Mouse (Mus musculus): ENCODE data around the gene Ccm2l.

Ccm2l gene

DNA sequence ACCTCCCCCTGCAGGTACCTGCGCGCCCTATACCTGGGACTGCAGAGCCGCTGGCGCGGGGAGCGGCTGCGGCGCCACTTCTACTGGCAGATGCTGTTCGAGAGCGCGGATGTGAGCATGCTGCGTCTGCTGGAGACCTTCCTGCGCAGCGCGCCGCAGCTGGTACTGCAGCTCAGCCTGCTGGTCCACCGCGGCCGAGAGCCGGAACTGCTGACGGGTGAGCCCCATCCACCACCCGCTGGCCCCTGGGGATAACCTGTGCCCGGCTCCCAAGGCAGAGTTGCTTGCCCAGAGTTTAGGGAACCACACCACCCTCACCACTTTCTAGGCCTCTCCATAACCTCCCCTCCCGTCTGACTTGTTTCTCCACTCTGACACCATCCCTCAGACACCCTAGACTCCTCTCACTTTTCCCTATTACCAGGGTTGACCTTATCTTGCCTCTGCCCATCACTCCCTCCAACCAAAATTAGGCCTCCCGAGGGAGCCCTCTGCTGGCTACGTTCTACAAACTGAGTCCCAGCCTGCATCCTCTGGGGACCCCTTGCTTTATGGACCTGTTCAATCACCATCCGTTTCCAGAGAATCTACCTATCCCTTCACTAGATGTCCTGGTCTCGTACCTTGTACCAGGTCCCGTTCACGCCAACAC lies 12.9 kb upstream of the Ccm2l start:
- DNase-seq (ENCODE audit: low read depth), result no peak

GRCm38 (mm10) chr2:153053896-153054295 lies 11.9 kb upstream of the Ccm2l start:
- DNase-seq (ENCODE audit: low read depth), result no peak

GRCm38 (mm10) chr2:153055270-153055920 lies 10.4 kb upstream of the Ccm2l start:
- DNase-seq (ENCODE audit: low read depth), result no peak

- DNase-seq (ENCODE audit: low read depth), result no peak
Observed at GRCm38 (mm10) chr2:153058365-153058764, 7.4 kb upstream of the Ccm2l start.

DNA sequence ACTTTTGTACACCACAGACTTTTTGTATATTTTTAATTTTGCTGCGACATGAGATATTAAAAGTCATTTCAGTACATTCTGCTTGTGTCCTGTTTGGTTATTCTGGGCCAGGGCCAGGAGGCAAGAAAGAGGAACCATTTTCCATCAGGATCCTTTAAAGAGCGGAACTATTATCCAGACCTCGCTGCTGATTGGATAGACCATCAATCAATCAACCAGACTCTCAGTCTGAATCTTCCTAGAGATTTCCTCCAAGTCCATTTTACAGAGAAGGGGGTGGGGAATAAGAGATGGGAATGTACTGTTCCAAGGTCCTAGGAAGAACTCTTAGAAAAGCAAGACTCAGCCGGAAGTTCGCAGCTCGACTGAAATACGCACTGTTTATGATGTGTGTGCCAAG lies 5.5 kb upstream of the Ccm2l start:
- DNase-seq (ENCODE audit: low read depth), result no peak

DNA sequence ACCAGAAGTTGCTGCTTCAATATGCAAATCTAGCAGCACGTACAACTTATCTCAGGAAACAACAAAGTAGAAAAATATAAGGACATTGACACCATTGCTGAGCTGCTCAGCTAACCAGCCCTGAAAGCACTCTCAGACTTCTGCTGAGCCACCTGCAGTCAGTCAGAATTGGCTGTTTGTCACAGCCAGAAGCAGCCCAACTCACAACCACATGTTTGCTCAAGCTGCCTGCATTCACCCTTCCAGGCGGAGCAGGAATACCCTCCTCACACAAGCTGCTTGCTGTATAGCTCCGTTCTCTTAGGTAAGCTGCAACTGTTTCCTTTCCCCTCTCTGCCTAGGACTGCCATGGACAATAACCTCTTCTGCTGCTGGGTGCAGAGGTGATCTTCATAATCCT lies 2.4 kb upstream of the Ccm2l start:
- peak; percentile 5 for DNase-seq (ENCODE audit: low read depth)

DNA sequence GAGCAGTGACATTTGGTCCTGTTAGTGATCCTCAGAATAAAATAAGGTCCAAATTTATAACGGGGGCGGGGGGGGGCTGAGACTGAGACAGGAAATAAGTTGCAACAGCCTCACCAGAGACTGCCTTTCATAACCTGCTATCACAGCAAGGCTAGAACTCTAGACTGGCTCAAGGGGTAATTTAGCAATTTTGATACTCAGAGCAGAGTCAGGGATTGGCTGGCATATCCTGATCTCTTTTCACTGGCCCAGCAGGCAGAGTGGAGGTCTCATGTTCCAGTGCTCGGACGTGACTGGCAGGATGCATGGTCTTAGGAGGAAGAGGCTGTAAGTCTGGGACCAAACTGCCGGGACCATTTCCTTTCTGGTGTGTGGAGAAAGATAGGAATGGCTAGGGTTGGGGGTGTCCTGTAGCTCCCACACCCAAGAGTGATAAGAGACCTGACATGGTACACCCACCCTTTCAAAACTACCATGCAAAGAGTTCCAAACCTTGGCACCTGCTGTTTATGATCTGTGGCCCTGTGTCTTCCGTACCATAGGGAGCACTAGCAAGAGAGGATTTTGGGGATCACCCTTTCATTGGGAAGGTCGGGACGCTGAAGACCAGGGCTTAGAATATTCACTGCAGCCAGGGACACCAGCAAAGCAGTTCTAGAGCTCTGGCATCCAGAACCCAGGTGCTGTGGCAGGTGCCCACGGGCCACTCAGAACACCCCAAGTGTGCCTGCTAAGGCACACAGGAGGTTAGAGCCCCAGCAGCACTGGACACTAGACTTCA lies 1.4 kb upstream of the Ccm2l start:
- no peak for DNase-seq (ENCODE audit: low read depth)

DNA sequence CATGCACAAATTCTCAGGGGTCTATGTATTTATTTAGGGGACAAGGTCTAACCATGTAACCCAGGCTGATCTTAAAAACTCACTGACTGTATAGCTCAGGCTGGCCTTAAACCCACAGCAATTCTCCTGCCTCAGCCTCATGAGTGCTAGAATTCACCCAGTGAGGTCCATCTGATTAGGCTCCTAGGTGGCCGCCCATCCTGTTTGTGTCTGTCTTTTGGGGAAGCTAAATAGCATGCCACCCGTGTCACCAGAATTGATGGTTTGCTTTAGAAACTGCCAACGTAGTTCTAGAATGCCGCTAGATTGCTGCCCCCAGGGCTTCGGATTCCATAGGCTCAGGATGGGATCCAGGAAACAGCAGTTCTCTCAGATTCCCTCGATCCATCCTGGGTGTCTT lies 1.2 kb downstream of the Ccm2l start:
- DNase-seq (ENCODE audit: low read depth), result no peak

- no peak for DNase-seq (ENCODE audit: low read depth)
Observed at GRCm38 (mm10) chr2:153070762-153071490, 5.2 kb downstream of the Ccm2l start.

- DNase-seq (ENCODE audit: low read depth), result no peak
Observed at GRCm38 (mm10) chr2:153071491-153072184, 5.9 kb downstream of the Ccm2l start.

DNA sequence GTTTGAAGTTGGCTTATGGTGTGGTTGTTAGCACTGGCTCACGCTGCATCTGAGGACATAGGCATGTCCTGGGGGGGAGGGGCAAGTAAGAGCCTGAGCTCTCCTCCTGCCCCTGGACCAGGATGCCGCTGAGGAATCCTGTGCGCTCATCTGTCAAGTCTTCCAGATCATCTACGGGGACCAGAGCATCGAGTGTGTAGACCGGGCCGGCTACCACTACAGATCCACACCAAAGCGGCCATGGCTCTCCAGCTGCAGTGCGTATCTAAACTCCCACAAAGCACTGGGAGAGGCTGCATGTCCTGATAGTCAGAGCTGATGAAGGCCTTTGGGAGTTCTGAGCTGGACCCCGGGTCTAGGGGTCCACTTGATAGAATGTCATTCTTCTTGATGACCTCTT lies 8.9 kb downstream of the Ccm2l start:
- DNase-seq (ENCODE audit: low read depth), result no peak

DNA sequence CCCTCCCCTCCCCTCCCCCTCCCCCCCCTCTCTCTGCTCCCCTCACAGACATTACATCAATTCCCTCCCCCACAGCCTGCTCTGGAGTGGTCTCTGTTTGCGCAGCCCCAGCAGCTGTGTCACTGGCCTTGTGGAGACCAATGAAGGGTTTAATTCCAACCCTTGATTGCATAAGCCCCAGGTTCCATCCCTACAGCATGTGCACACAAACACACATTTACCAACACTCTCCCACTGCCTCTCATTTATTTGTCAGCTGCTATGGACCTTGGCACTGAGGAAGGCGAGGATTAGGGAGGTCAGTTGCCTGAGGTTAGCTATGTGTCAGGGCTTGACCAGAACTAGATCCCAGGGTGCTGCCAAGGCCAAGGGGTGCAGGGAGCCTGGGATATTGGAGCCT lies 10.2 kb downstream of the Ccm2l start:
- DNase-seq (ENCODE audit: low read depth), result no peak

GRCm38 (mm10) chr2:153080841-153081523 lies 15.2 kb downstream of the Ccm2l start:
- DNase-seq (ENCODE audit: low read depth), result peak; percentile 95

GRCm38 (mm10) chr2:153081866-153082265 lies 16.1 kb downstream of the Ccm2l start:
- DNase-seq (ENCODE audit: low read depth), result no peak

GRCm38 (mm10) chr2:153083275-153083674 lies 17.5 kb downstream of the Ccm2l start:
- no peak for DNase-seq (ENCODE audit: low read depth)

- DNase-seq (ENCODE audit: low read depth), result no peak
Observed at GRCm38 (mm10) chr2:153083824-153084223, 18.1 kb downstream of the Ccm2l start.

GRCm38 (mm10) chr2:153084261-153084976 lies 18.7 kb downstream of the Ccm2l start:
- no peak for DNase-seq (ENCODE audit: low read depth)

DNA sequence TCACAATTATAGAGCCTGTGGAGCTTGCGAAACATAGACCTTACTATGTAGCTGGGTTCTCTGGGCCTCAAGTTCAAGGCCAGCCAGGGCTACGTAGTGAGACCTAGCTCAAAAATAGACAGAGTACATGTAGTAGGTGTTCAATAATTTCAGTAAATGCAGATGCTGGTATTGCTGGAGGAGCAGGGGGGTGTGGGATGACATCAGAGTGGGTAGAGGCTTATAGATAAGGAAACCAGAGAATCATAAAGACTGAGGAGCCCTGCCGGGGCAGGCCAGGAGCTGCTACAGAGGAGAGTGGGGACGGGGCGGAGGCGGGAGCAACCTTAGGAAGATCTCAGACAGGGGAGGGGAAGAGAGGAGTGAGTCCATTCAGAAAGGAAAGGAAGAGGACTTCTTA lies 19.8 kb downstream of the Ccm2l start:
- no peak for DNase-seq (ENCODE audit: low read depth)

GRCm38 (mm10) chr2:153086166-153086565 lies 20.4 kb downstream of the Ccm2l start:
- no peak for DNase-seq (ENCODE audit: low read depth)

DNA sequence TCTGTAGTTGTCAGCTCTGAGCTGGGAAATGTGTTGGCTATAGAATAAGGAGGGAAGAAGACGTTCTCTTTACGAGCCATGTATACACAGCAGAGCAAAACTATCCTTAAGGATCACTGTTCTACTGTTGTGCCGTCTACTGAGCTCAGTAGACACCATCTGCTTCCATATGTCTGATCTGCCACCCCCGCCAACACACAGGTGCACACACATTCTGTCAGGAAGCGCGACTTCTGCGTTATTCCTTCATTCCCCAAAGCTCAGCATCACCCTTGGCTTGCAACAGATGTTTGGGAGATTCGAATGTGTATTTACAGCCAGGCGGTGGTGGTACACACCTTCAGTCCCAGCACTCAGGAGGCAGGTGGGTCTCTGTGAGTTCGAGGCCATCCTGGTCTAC lies 21.3 kb downstream of the Ccm2l start:
- DNase-seq (ENCODE audit: low read depth), result no peak

GRCm38 (mm10) chr2:153089316-153089715 lies 23.6 kb downstream of the Ccm2l start:
- no peak for DNase-seq (ENCODE audit: low read depth)

Data from NIH3T3 (cell line).